Mouse (Mus musculus) frontal cortex, postnatal 14 days (tissue): ENCODE data around the gene Gde1.

ENCODE experiments used
- DNase-seq, 2 experiments: peaks; one replicate each; pipeline ENCODE4 v3.0.0; 2022; ENCODE audit warnings: low spot score in 2 of 2

Gene Gde1

DNA sequence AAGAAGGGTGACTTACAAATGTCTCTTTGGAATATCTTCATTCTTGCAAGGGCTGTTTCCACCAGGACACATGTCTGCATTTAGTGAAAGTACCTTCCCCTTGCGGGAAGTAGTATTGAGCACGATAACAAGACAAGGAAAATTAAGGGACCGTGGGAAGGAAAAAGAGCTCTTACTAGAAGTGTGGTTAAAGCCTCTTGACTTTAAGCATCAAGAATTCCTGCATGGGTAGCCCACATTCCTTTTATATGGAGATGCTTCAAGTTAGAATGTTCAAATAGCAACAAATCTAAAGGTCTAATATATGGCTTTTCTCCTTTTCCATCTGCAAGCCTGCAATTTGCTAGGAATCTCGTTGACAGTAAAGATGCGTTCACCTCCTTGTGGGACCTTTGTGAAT, 910 bp upstream of the Gde1 start:
- no peak for DNase-seq

DNA sequence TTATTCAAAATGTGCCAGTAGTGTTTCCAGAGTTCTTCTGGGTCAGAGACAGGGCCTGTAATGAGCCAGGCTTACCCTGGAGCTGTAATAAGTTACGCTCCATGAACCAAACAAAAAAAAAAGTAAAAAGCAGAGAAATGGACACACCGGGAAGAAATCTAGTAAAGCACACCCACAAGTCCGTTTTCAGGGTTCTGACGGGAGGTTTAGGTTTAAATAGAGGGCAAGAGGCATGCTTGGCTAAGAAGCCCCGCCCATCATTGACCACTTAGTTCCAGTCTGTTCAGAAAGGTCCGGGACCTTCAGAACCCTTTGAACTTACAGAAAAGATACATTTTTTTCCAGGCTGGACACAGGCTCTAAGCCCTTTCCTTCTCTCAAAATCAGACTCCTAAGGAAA, 473 bp upstream of the Gde1 start:
- DNase-seq: no peak

DNA sequence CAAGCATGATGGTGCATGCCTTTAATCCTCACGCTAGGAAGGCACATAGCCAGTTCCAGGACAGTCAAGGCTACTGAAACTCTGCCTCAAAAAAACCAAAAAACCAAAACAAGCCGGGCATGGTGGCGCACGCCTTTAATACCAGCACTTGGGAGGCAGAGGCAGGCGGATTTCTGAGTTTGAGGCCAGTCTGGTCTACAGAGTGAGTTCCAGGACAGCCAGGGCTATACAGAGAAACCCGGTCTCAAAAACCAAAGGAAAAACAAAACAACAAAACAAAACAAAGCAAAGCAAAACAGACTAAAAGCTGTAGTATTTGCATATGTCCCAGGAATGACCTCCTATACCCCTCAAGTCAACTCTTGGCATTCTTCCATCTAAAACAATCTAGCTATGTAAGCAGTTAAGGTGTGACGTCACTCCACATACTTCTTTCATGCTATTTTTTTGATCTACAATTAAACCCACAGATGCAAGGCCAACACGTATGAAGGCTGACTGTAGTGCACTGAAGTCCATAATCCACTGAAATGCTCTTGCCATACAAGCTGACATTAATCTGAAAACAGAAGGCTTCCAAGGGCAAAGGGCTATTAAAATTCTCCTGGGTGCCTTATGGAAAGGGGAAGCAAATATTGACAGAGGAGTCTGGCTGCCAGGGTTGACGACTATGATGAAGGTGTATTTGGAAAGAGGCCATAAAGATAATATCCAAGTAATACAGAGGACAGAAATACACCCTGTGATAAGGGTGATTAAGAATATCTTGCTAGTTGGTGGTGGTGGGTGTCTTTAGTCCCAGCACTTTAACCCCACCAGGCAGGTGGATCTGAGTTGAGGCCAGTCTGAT, 1.4 kb downstream of the Gde1 start:
- no peak for DNase-seq

DNA sequence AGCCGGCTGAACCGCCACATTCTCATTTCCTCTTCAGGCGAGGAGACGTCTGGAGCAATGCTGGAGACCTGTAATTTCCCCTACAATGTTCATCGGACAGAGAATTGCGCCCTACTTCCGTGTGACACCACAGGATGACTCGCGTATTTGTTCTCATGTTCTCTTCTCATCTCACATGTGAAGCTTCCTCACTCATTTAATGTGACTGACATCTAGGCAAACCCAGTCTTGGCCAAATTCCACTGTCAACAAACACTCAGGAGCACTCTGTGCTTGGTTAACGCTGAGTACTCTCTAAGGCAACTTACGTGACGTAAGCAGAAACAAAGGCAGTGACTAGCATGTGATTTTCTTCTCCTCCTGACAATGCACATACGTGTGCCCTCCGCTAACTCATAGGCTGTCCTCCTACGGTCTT, 2.4 kb downstream of the Gde1 start:
- DNase-seq: no peak

DNA sequence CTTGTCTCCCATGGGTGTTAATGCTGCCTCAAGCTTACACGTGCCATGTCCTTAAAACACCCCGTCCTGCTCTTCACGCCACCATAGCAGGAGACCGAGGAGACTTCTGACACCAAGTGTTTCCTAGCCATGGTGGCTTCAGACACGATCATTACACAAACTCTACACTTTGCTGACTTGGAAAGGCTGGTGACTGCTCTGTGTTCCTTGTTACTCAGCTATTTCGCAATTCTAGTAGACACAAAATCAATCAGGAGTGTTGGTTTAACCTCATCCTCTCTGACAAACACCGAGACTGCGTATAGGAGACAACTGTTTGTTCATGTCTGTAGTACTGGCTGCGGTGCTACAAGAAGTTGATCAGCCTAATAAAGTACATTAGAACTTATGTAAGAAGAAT, 6.7 kb downstream of the Gde1 start:
- DNase-seq: no peak

DNA sequence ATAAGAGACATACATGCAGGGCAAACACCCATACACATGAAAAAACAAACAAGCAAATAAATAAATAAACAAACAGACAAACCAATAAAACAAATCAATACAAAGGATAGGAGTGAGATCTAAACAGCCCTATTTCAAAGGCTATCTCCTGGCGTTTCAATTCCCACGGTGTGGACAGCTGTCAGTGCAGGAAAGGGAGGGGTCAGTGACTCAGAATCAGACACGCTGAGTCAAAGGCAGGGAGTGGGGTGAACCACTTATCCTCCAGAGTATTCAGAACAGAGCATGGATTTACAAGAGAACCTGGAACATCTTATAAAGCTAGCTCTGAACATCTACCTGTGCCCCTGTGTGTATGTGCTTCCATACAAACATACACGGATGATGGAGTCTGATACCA, 8.4 kb downstream of the Gde1 start:
- DNase-seq: no peak

DNA sequence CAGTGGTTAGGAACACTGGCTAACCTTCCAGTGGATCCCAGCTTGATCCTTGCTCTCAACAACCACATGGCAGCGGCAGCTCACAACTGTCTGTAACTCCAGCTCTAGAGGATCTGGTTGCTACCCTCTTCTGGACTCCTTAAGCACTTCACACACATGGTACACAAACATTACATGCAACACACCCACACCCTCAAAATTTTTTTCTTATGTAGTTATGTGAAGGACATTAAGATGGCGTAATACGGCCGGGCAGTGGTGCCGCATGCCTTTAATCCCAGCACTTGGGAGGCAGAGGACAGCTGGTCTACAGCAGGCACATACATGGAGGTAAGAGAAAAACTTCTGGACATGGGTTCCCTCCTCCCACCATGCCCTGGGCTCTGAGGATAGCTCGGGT, 9.4 kb downstream of the Gde1 start:
- no peak for DNase-seq

DNA sequence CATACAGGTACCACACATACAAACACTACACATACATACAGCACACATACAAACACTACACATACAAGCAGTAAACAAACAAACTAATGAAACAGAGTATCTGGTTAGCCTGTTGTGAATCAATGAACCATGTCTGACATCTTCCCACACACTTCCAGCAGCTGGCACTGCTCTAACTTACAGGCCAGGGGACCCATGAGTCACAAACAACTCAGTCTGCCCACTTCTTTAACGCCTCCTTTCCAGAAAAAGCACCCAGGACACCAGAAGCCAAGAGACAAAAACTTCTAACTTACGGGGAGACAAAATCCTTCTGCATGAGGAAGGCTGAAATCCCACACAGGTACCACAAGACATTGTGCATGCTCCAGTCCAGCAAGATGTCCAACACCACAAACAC, 14.3 kb downstream of the Gde1 start:
- no peak for DNase-seq

DNA sequence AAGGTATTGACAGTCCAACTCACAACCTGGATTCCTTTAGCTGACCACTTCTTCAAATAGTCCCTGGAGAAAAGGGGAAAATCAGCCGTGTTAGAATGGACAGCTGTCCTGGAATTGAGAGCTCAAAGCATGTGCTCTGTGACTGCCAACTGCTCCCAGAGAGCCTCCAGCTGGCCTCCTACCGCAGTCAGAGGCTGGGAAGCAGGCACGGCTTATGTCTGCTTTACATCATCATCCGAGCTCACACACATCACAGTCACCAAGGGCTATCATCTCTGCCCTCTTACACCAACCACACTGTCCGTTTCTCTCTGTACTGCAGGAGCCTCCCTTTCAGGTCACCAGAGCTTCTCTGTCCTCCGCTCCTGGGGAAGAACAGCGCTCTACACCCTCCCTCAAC, 16.5 kb downstream of the Gde1 start:
- DNase-seq: no peak

DNA sequence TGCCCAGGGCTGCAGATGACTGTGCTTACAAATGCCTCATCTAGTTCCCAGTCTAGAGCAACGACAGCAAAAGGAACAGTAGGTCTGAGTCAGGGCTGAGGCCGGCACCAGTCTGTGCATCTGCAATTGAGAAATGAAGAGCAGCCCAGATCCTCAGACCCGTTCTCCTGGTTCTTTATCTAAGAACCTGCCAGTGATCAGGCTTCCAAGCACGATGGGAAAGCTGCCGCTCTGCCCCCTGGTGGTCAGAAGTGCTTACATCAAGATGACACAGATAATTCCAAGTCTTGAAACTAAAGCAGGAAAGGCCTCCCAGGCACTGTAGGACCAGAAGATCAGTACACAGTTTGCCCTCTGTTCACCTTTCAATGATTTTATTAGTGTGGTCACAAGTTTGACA, 17.4 kb downstream of the Gde1 start:
- peak; percentile 73 to 86 for DNase-seq

DNA sequence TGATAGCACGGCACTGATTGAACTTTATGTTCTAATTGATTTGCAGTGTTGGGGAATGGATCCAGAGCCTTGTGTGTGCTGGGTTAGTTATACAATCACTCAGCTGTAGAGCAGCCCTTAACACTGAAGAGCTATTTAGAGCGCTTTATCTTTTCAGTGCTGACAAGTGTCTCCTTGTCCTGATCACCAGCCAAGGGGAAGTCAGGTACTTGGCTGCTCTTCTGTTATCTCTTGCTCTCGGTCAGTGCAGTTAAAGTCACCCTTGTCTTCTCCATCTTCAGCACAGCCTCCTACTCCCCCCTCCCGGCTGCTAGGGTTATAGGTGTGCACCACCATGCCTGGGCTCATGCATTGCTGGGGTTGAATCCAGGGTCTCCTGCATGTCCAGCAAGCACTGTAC, 28.8 kb downstream of the Gde1 start:
- no peak for DNase-seq

DNA sequence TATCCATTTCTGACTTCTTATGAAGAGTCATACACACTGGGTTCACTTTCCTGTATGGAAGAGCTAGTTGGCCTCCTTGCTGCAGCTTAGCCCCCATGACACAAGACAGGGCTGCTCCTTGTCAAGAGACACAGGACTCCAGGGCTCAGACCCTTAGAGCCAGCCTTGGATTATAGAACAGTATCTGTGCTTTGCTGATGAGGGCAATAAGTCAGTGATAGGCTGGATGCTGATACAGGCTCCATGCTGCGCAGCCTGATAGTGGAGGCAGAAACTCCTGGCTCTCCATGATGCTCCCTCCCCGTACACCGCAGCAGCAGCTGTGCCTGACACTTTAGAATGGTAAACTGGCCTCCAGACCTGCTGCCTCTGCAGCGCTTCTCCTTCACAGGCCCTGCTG, 35.4 kb downstream of the Gde1 start:
- no peak for DNase-seq

DNA sequence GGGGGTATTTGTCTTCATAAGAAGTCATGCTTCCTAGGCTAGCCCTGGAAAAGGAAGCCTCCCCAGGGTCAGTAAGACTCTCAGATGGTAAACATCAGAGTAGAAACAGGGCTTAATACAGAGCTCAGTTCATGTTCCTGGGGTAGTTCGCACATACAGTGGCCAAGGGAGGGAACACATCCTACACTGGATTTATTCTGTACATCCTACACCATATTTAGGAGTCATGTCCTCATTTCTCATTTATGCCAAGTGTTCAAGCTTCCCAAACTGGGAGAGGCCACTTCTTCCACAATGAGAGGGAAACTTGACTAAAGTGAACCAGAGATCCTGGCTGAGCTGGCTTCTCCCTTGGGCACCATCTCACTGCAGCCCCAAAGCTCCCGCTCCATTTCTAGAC, 37.8 kb downstream of the Gde1 start:
- DNase-seq: no peak

DNA sequence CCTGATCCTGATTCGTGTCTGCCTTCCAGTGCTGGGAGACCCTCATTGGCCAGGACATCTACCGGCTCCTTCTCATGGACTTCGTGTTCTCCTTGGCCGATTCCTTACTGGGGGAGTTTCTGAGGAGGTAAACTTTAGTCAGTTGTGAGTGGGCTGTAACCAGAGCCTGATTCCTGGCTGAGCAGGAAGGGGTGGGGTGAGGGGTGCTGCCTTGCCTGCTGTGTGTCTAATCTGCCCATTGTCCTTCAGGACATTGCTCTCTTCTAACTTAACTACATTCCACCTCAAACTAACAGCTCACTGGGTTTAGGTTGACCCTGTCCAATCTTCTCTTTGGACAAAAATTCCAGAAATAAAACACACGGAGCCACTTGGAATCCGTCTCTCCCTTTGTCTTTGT, 48.8 kb downstream of the Gde1 start:
- no peak for DNase-seq

DNA sequence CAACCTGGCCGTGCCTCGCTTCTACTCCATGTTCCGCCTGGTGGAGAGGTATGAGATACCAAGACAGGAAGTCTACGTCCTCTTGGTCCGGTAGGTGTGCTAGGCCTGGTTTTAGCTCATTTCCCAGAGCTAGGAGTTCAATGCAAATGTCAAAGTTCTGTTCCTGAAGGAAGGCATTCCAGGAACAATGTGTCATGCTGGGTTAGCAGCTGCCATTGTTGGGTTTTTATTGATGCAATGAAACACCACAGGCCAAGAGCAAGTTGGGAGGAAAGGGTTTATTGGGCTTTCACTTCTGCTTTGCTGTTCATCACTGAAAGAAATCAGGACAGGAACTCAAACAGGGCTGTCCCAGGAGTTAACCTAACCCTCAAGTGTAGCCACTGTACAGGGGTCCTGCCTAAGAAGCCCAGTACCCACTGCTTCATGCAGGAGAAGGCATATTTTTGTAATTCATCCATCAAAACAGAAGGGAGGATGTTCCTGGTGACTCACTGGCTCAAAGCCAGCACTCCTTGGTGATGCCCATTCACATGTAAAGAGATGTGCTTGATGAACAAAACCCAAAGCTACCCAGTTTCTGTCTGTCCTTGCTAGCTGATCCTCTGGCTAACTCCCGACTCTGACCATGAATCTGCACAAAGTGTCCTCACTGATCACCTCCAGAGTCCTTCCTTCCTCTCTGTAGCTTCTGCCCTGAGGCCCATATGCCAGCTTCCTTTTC, 52.8 kb downstream of the Gde1 start:
- no peak for DNase-seq

DNA sequence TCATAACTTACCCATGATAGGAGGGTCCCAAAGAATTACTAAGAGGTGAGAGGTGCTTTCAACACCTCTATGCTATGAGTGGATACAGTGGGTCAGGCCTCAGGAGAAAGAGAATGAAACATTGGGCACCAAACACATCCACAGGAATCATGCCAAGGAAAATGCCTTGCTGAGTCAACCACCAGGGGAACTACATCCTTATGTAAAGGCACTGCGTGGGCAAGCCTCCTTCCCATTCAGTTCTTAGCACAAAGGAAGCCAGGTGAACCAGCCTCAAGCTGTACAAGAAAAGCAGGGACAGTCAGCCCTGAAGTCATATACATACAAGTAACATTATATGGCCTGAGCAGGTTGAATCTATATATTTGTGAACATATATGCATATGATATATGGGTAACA, 54.7 kb downstream of the Gde1 start:
- DNase-seq: no peak

DNA sequence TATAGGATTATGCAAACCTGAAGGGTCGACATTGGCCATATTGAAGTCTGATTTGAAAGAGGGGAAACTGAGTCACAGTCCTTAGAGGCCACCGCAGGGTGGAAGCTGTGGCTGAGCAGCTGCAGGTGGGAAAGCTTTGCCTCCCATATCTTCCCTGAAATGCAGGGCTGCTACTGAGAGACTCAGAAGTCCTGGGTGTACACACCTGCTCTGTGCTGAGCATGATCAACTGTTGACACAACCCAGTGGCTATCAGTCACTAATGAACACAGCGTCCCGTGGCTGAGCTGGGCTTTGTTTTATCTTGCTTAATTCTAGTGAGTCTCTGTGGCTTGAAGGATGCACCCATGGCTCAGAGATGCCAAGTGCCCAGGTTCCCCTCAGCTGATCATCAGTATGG, 55.5 kb downstream of the Gde1 start:
- DNase-seq: no peak

DNA sequence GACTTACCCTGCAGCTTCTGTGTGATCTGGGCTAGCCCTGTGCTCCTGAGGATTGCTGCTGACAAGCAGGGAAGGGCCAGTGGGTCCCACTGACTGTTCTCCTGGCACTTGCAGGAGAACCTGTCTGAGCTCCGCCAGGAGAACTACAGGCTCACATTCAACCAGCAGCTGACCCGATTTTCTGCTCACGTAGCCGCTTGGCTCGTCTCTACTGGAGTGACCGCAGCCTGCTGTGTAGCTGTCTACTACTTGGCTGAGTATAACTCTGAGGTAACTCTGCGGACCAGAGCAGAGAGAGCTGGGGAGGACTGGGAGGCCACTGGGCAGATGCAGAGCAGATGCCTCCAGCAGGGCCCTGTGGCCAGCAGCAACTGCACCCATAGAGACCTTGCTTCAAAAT, 56.2 kb downstream of the Gde1 start:
- no peak for DNase-seq

DNA sequence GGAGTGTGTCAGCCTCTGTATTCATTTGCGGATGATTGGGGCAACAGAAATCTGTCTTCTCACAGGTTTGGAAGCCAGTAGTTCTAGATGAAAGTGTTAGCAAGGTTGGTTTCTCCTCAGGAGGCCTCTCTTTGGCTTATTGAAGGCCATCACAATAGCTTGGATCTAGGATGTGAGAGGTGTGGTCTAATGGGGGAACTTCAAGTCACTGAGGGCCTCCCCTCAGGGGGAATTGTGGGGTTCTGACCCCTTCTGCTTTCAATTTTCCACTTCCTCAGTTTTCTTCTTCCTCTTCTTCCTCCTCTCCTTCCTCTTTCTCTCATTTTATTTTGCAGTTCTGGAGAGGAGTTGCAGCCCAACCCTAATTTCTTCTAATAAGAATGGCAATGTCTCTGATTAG, 59.3 kb downstream of the Gde1 start:
- no peak for DNase-seq
